Mouse (Mus musculus) lung, adult 2 months (tissue): ENCODE data around the gene Crybb2.

Source experiments
- CTCF ChIP-seq: fragments of 200-500 bp; IDR thresholded peaks from 2 replicates; pipeline ENCODE4 v1.5.1; 2011; ENCODE audit warnings: mild to moderate bottlenecking, low read length, control low read depth; ENCODE audit not compliant: insufficient read depth
- POLR2A ChIP-seq: fragments of 200-500 bp; IDR thresholded peaks from 2 replicates; pipeline ENCODE4 v1.6.1; 2011; ENCODE audit warnings: low read depth, mild to moderate bottlenecking, control low read depth, low read length, borderline replicate concordance; ENCODE audit errors: extremely low read depth

DNA sequence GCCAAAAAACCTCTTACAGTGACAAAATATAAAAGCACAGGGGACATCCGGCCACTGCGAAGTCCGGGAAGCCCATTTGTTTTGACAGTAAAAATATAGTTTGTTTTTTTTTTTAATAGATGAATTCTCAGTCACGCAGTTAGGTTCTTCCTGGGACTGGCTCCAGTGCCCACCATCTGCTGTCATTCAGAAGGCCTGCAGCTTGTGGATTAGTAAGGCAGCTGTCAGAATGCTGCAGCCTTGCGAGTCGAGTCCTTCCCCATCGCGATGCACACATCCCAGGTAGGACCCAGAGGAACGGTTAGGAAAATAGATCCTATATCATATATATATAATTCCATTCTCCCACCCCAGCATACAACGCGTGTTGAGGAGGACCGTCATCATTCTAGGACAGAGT is 16.5 kb upstream of the Crybb2 start:
- no peak for TF ChIP-seq CTCF
- TF ChIP-seq POLR2A: no peak
